Mouse (Mus musculus) midbrain, postnatal 0 days (tissue): ENCODE results near the gene H2afy2. TPM values are rescaled to one million over a fixed set of nuclear protein-coding genes. Genes with fewer than 3 reads are reported as not detected.

Experiments
- ATAC-seq: fragments of 200-750 bp; cut with Nextera tagmentation; 2 replicates; pipeline ENCODE4 v1.8.0; 2017; ENCODE audit warnings: moderate number of reproducible peaks, mild to moderate bottlenecking, moderate TSS enrichment, moderate library complexity; ENCODE audit not compliant: low FRiP score
- DNase-seq: peaks from one replicate; pipeline ENCODE4 v3.0.0-alpha.2; 2015; ENCODE audit warnings: low spot score
- H3K27ac ChIP-seq: fragments of 300-500 bp; sonication (generic); 2 replicates; pipeline ENCODE4 v1.5.1; 2014; ENCODE audit warnings: low read depth, mild to moderate bottlenecking, low read length, mixed read lengths
- H3K27me3 ChIP-seq: fragments of 300-500 bp; sonication (generic); 2 replicates; pipeline ENCODE4 v1.6.1; 2014; ENCODE audit warnings: low read length, control low read depth, mixed read lengths; ENCODE audit not compliant: insufficient read depth
- H3K36me3 ChIP-seq: fragments of 300-500 bp; sonication (generic); 2 replicates; pipeline ENCODE4 v1.6.1; 2014; ENCODE audit warnings: low read length, control low read depth, mixed read lengths; ENCODE audit not compliant: insufficient read depth
- H3K4me1 ChIP-seq: fragments of 300-500 bp; sonication (generic); 2 replicates; pipeline ENCODE4 v1.6.1; 2014; ENCODE audit warnings: mild to moderate bottlenecking, control low read depth, antibody characterized with exemption, low read length, mixed read lengths; ENCODE audit not compliant: insufficient read depth
- H3K4me2 ChIP-seq: fragments of 300-500 bp; sonication (generic); 2 replicates; pipeline ENCODE4 v1.6.1; 2014; ENCODE audit warnings: low read depth, mild to moderate bottlenecking, low read length, mixed read lengths; ENCODE audit not compliant: poor library complexity, severe bottlenecking
- H3K4me3 ChIP-seq: fragments of 300-500 bp; sonication (generic); 2 replicates; pipeline ENCODE4 v1.5.1; 2014; ENCODE audit warnings: low read depth, mild to moderate bottlenecking, low read length, moderate library complexity
- H3K9ac ChIP-seq: fragments of 300-500 bp; sonication (generic); replicated peaks from 2 replicates; pipeline ENCODE4 v1.6.1; 2014; ENCODE audit warnings: mild to moderate bottlenecking, low read length, moderate library complexity, mixed read lengths; ENCODE audit not compliant: poor library complexity, severe bottlenecking
- H3K9me3 ChIP-seq: fragments of 300-500 bp; sonication (generic); 2 replicates; pipeline ENCODE4 v1.6.1; 2016; ENCODE audit warnings: low read length, control low read depth
- CTCF ChIP-seq: IDR thresholded peaks from 2 replicates; pipeline ENCODE4 v1.5.1; 2016; ENCODE audit warnings: antibody characterized with exemption, mild to moderate bottlenecking
- WGBS: fragments of 180-500 bp; shearing (Covaris S2); extraction: QIAGEN DNeasy Blood & Tissue Kit; methylation state at CpG from one replicate; pipeline ENCODE4 v1.1.7; 2014; 5-methylcytosine and 5-hydroxymethylcytosine counted together
- polyA plus RNA-seq: library from polyadenylated mRNA; unstranded; fragments of >200 nt; fragmentation: Nextera tagmentation; extraction: Ambion mirVana; gene quantifications from 2 replicates; pipeline ENCODE4 v1.2.1, GENCODE M21; 2015
- total RNA-seq: library from RNA; depleted of rRNA; stranded (reverse); fragments of >200 nt; gene quantifications from 2 replicates; pipeline ENCODE4 v1.2.3, GENCODE M21; 2014

Gene H2afy2
- total and polyA plus RNA-seq, 2 experiments from 2014 or later: 123 to 206 TPM

GRCm38 (mm10) chr10:61713601-61714000 is 70.3 kb downstream of the H2afy2 start:
- Histone ChIP-seq H3K27ac (no peak overlapping the region), H3K4me3 (no peak overlapping the region), H3K4me2 (no peak overlapping the region), H3K9me3 (no peaks in the 10 kb centered on the region), H3K4me1 (no peaks in the 10 kb centered on the region), H3K27me3 (0 out of 2 replicates have a peak, but pooled peaks cover 2% of the 10 kb centered on the region), H3K36me3 (no peaks in the 10 kb centered on the region), H3K9ac (no peak overlapping the region)
- no peak for ATAC-seq
- no peak for DNase-seq
- 76% methylated on average over 3 of the region's 3 CpGs for WGBS
- TF ChIP-seq CTCF: no peak

- H3K9ac ChIP-seq: no peak overlapping the region
- no peaks in the 10 kb centered on the region for H3K9me3 ChIP-seq
- no peak overlapping the region for H3K4me3 ChIP-seq
- H3K36me3 ChIP-seq: peaks cover 13% of the 10 kb centered on the region
- no peaks in the 10 kb centered on the region for H3K27me3 ChIP-seq
- TF ChIP-seq CTCF: no peak
- DNase-seq: no peak
- no peak overlapping the region for H3K4me2 ChIP-seq
- ATAC-seq: no peak
- 85% methylated on average over 6 of the region's 6 CpGs for WGBS
- no peak overlapping the region for H3K27ac ChIP-seq
- H3K4me1 ChIP-seq: no peaks in the 10 kb centered on the region
Measured at GRCm38 (mm10) chr10:61706412-61707375, 77.3 kb downstream of the H2afy2 start.

GRCm38 (mm10) chr10:61704663-61705062 is 79.3 kb downstream of the H2afy2 start:
- no peak for TF ChIP-seq CTCF
- H3K4me1 ChIP-seq: no peaks in the 10 kb centered on the region
- H3K27me3 ChIP-seq: no peaks in the 10 kb centered on the region
- H3K36me3 ChIP-seq: peaks cover 13% of the 10 kb centered on the region
- H3K9me3 ChIP-seq: no peaks in the 10 kb centered on the region
- ATAC-seq (no peak), DNase-seq (no peak)
- H3K4me2 ChIP-seq: no peak overlapping the region
- H3K27ac ChIP-seq: no peak overlapping the region
- WGBS: 80% methylated on average over 4 of the region's 4 CpGs
- no peak overlapping the region for H3K9ac ChIP-seq
- no peak overlapping the region for H3K4me3 ChIP-seq

- Histone ChIP-seq H3K4me2 (peak overlapping the region; percentile 100), H3K4me1 (peaks cover 14% of the 10 kb centered on the region), H3K9ac (no peak overlapping the region), H3K4me3 (peak overlapping the region; percentile 84; the same call in 1 of the 2 replicates), H3K27ac (no peak overlapping the region), H3K9me3 (no peaks in the 10 kb centered on the region), H3K27me3 (no peaks in the 10 kb centered on the region), H3K36me3 (peaks cover 18% of the 10 kb centered on the region)
- no peak for DNase-seq
- no peak for TF ChIP-seq CTCF
- WGBS: 96% methylated on average over 2 of the region's 2 CpGs
- ATAC-seq: no peak
Measured at GRCm38 (mm10) chr10:61697028-61697427, 86.9 kb downstream of the H2afy2 start.

GRCm38 (mm10) chr10:61696560-61696823 is 87.5 kb downstream of the H2afy2 start:
- H3K4me3 ChIP-seq: peak overlapping the region; percentile 84
- ATAC-seq (no peak), DNase-seq (no peak)
- H3K27ac ChIP-seq: no peak overlapping the region
- H3K4me2 ChIP-seq: peak overlapping the region; percentile 100
- peaks cover 22% of the 10 kb centered on the region for H3K36me3 ChIP-seq
- peaks cover 14% of the 10 kb centered on the region for H3K4me1 ChIP-seq
- no peaks in the 10 kb centered on the region for H3K27me3 ChIP-seq
- peak overlapping the region; percentile 70 for H3K9ac ChIP-seq
- no peaks in the 10 kb centered on the region for H3K9me3 ChIP-seq
- TF ChIP-seq CTCF: no peak
- 14% methylated on average over 19 of the region's 19 CpGs for WGBS
